Mouse (Mus musculus): ENCODE results near the gene Zc3h12c.

DNA sequence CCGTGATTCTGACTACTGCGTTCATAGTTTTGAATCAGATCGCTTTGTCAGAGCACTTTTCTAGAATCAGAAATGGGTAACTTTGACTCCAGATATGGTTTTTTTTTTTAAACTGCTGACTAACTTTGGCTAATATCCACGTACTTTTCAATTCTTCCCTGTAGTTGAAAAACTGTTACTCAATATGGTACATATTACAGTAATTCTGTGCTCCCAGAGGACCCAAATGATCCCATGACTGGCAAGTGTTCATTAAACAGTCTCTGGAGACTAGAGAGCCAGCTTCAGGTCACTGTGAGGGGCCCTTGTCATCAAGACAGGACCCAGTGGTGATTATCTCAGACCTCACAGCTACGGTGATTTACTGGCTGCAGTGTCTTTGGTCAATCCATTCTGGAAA is 76.1 kb downstream of the Zc3h12c start:
- TF ChIP-seq CTCF (IDR thresholded peaks at IDR 0.05), result no peak
- TF ChIP-seq EP300 (IDR thresholded peaks at IDR 0.05), result no peak

Data from lung, postnatal 0 days (tissue).